Mouse (Mus musculus) CH12.LX (cell line): ENCODE data around the gene Denr.

Experiments
- BHLHE40 ChIP-seq: IDR thresholded peaks from 2 replicates; pipeline ENCODE4 v1.6.1; 2011; ENCODE audit warnings: mild to moderate bottlenecking, low read depth, low read length, improper control_type of control experiment
- CHD2 ChIP-seq: IDR thresholded peaks from 2 replicates; pipeline ENCODE4 v1.6.1; 2011; ENCODE audit warnings: low read length, improper control_type of control experiment
- CTCF ChIP-seq, 2 experiments: IDR thresholded peaks in 1 of 2; conservative IDR thresholded peaks in 1 of 2; 2 replicates each; pipeline ENCODE4 v1.5.1; 2011 to 2012; ENCODE audit warnings: low read depth in 2 of 2, low read length in 2 of 2, improper control_type of control experiment in 1 of 2, inconsistent platforms in 1 of 2, mild to moderate bottlenecking in 1 of 2, moderate library complexity in 1 of 2
- E2F4 ChIP-seq: IDR thresholded peaks from 2 replicates; pipeline ENCODE4 v1.6.1; 2011; ENCODE audit warnings: low read depth, low read length, improper control_type of control experiment; ENCODE audit not compliant: insufficient replicate concordance
- ELF1 ChIP-seq: IDR thresholded peaks from 2 replicates; pipeline ENCODE4 v1.6.1; 2014; ENCODE audit warnings: low read depth, mild to moderate bottlenecking, inconsistent platforms, low read length, improper control_type of control experiment
- EP300 ChIP-seq: IDR thresholded peaks from 2 replicates; pipeline ENCODE4 v1.6.1; 2011; ENCODE audit warnings: low read length, improper control_type of control experiment
- ETS1 ChIP-seq: conservative IDR thresholded peaks from 2 replicates; pipeline ENCODE4 v1.6.1; 2012; ENCODE audit warnings: low read depth, mild to moderate bottlenecking, inconsistent platforms, low read length, improper control_type of control experiment, moderate library complexity
- MAX ChIP-seq: IDR thresholded peaks from 2 replicates; pipeline ENCODE4 v1.6.1; 2011; ENCODE audit warnings: low read length, improper control_type of control experiment
- MXI1 ChIP-seq: IDR thresholded peaks from 2 replicates; pipeline ENCODE4 v1.6.1; 2011; ENCODE audit warnings: mild to moderate bottlenecking, low read depth, low read length, improper control_type of control experiment
- POLR2A ChIP-seq: IDR thresholded peaks from 2 replicates; pipeline ENCODE4 v1.6.1; 2011; ENCODE audit warnings: low read depth, mild to moderate bottlenecking, improper control_type of control experiment, low read length
- RCOR1 ChIP-seq: conservative IDR thresholded peaks from 2 replicates; pipeline ENCODE4 v1.6.1; 2012; ENCODE audit warnings: low read depth, mild to moderate bottlenecking, inconsistent platforms, low read length, improper control_type of control experiment
- UBTF ChIP-seq: IDR thresholded peaks from 2 replicates; pipeline ENCODE4 v1.6.1; 2012; ENCODE audit warnings: low read depth, mild to moderate bottlenecking, inconsistent platforms, low read length, improper control_type of control experiment, moderate library complexity
- ZC3H11A ChIP-seq: IDR thresholded peaks from 2 replicates; pipeline ENCODE4 v1.6.1; 2012; ENCODE audit warnings: low read depth, mild to moderate bottlenecking, inconsistent platforms, low read length, improper control_type of control experiment

DNA sequence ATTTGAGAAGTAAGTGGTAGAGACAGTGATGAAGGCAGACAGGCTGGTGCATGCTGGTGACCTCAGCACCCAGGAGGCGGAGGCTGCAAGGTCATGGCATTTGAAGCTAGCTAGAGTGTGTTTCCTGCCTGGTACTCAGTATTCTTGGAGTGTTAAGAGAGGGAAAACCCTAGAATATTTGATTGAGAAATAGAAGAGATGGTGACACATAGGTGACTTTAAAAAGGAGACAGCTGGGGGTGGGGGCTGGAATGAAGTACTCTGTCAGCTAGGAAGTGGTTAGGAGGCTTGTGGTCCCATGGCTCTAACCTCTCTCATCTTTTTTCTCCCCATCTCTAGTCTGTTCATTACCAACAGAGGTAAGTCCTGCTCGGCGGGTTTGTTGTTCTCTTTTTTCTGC lies 7.9 kb downstream of the Denr start:
- TF ChIP-seq CTCF (conservative IDR thresholded peaks at IDR 0.05 in 1 of 2, IDR thresholded peaks at IDR 0.05 in 1 of 2; ENCODE audit: low read depth in 2 of 2, low read length in 2 of 2) (no peak), EP300 (peak; percentile 29; the same call in 1 of the 2 replicates), MXI1 (no peak), POLR2A (no peak), UBTF (no peak), RCOR1 (no peak), CHD2 (no peak; the same call in 1 of the 2 replicates), MAX (no peak), E2F4 (no peak), ZC3H11A (no peak), ELF1 (no peak), BHLHE40 (no peak), ETS1 (peak; percentile 64)
